Mouse (Mus musculus) activated CD4-positive, CD25-positive, alpha-beta regulatory T cell (primary cell): ENCODE results near the gene Srek1ip1. TPM values are rescaled to one million over a fixed set of nuclear protein-coding genes. Genes with fewer than 3 reads are reported as not detected.

ENCODE experiments used
- polyA plus RNA-seq, 2 experiments: library from polyadenylated mRNA; unstranded; fragments of 100-300 nt; shearing (Covaris generic); gene quantifications; one replicate each; pipeline ENCODE4 v1.2.1; 2017

Srek1ip1 gene
- polyA plus RNA-seq: 10 to 100 TPM; 10.8 to 13.7 TPM

DNA sequence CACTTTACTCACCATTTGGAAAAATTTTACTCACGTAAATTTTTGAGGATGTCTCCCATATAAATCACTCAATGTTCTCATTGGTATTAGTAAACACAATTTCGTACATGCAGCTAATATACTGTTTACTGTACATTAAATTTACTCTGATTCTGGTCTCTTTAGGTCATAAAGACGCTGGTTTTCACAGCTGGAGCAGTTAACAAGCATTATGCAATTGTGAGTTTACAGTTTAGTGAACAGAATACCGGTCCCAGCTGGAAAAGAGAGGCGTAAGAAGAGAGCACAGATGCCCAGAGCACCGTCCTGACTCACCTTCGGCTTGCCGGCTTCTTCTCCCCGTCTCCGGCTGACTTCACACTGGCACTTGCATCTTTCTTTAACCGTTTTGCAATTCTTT, at the start of gene Srek1ip1:
Srek1ip1 (plus strand) TSS at position 301 of the 400 bp plus-strand sequence.

GRCm38 (mm10) chr13:104816635-104817571, 24.6 kb downstream of the Srek1ip1 start, which contains the start of gene Cwc27:
TSS of gene Cwc27 (minus strand) at chr13:104817142.

GRCm38 (mm10) chr13:104863127-104863979, 71.1 kb downstream of the Srek1ip1 start, which contains the start of gene Shisal2b:
TSS of gene Shisal2b (minus strand) at chr13:104863893.

Other genes starting within 250 kb of the Srek1ip1 start
- gene Cwc27, start 24.7 kb downstream of the Srek1ip1 start, polyA plus RNA-seq: 10 to 100 TPM; 23.0 to 31.4 TPM
- gene Shisal2b, start 71.4 kb downstream of the Srek1ip1 start, polyA plus RNA-seq: not detected